Mouse (Mus musculus): ENCODE measurements around the gene Snrnp70.

DNA sequence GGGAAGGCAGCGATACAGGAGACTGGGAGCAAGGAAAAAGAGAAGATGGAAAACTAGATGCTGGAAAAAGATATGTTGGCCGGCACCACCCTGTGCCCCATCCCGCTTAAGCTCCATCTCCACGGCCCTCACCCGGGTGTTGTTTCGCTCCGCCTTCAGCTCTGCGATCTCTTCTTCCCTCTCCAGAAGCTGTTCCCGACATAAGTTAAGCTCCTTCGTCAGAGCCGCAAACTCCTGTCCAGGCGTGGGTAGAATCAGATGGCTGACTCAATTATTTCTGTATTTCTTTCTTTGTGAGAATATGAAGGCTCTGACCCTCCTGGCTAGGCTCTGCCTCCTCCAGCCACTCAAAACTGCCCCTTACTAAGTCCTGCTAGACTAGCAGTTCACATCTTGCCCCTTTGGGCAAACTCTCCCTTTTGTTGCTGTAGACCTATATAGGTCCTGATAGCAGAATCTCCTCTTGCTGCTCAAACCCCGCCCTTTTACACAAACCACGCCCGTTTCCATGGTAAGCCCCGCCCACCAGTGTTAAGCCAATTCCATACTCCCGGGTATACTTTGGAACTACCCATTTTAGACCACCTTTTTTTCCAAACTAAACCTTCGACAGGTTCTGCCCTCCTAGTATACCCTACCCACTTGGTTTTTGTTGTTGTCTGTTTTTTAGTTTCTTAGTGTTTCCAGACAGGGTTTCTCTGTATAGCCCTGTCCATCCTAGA, 35.0 kb downstream of the Snrnp70 start:
- no peak for TF ChIP-seq GATA1 (IDR thresholded peaks at IDR 0.05; ENCODE audit: borderline replicate concordance, low read length)
- TF ChIP-seq FLI1 (IDR thresholded peaks at IDR 0.05; ENCODE audit: low read length): no peak
